Mouse (Mus musculus) intestine, embryonic 15.5 days (tissue): ENCODE measurements at regions not wholly inside any gene's neighbourhood (a gene's known extent, or its start where the extent isn't known, plus 50 kb on each side); places are given as distances from the start of the nearest gene placed in this dataset.
"Not testable (repeated sequence)": the region's sequence is repeated elsewhere in the genome, so short reads cannot be mapped to it uniquely, and the experiment has no call there.

Experiments
- ATAC-seq: fragments of 200-750 bp; cut with Nextera tagmentation; 2 replicates; pipeline ENCODE4 v1.8.0; 2017; ENCODE audit warnings: moderate TSS enrichment, moderate library complexity
- H3K27ac ChIP-seq: fragments of 300-500 bp; sonication (generic); 2 replicates; pipeline ENCODE4 v1.5.1; 2015; ENCODE audit warnings: mild to moderate bottlenecking, inconsistent platforms
- H3K27me3 ChIP-seq: fragments of 300-500 bp; sonication (generic); replicated peaks from 2 replicates; pipeline ENCODE4 v1.6.1; 2015; ENCODE audit warnings: inconsistent platforms
- H3K36me3 ChIP-seq: fragments of 300-500 bp; sonication (generic); 2 replicates; pipeline ENCODE4 v1.6.1; 2015; ENCODE audit warnings: inconsistent platforms
- H3K4me1 ChIP-seq: fragments of 300-500 bp; sonication (generic); replicated peaks from 2 replicates; pipeline ENCODE4 v1.6.1; 2015; ENCODE audit warnings: inconsistent platforms
- H3K4me2 ChIP-seq: fragments of 300-500 bp; sonication (generic); replicated peaks from 2 replicates; pipeline ENCODE4 v1.6.1; 2015; ENCODE audit warnings: mild to moderate bottlenecking, inconsistent platforms
- H3K4me3 ChIP-seq: fragments of 300-500 bp; sonication (generic); replicated peaks from 2 replicates; pipeline ENCODE4 v1.5.1; 2015; ENCODE audit warnings: inconsistent platforms
- H3K9ac ChIP-seq: fragments of 300-500 bp; sonication (generic); 2 replicates; pipeline ENCODE4 v1.6.1; 2015; ENCODE audit warnings: inconsistent platforms
- H3K9me3 ChIP-seq: fragments of 300-500 bp; sonication (generic); 2 replicates; pipeline ENCODE4 v1.6.1; 2016; ENCODE audit warnings: inconsistent platforms
- WGBS: fragments of 180-500 bp; shearing (Covaris S2); methylation state at CpG from one replicate; pipeline ENCODE4 v1.1.7; 2015; 5-methylcytosine and 5-hydroxymethylcytosine counted together

DNA sequence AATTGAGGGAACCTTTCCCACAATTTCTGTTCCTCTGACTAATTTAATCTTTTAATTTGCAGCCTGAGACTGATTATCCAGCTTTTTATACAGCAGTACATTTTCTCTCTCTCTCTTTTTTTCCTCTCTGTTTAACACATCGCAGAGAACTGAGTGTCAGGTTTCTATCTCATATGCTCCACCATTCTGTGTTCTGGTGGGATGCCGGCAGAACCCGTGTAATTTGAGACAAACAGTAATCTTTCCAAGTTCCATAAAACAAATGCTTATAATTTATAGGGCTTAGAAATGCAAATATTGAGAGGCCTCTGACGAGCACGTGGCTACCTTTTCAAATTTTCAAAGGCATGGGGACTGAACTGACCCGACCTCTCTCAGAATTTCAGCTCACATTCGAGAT is 59.1 kb downstream of the Zbtb18 start:
- H3K9ac ChIP-seq = no peak overlapping the region
- no peak for ATAC-seq
- no peaks in the 10 kb centered on the region for H3K9me3 ChIP-seq
- H3K4me2 ChIP-seq = no peak overlapping the region
- H3K4me1 ChIP-seq = no peaks in the 10 kb centered on the region
- H3K27ac ChIP-seq = no peak overlapping the region
- no peaks in the 10 kb centered on the region for H3K36me3 ChIP-seq
- H3K4me3 ChIP-seq = no peak overlapping the region
- WGBS = 41% methylated on average over 7 of the region's 7 CpGs
- no peaks in the 10 kb centered on the region for H3K27me3 ChIP-seq

GRCm38 (mm10) chr1:177503946-177504345 is 61.8 kb downstream of the Zbtb18 start:
- ATAC-seq = no peak
- no peaks in the 10 kb centered on the region for H3K27me3 ChIP-seq
- WGBS = 58% methylated on average over 1 of the region's 1 CpGs
- no peak overlapping the region for H3K4me2 ChIP-seq
- no peaks in the 10 kb centered on the region for H3K36me3 ChIP-seq
- no peak overlapping the region for H3K9ac ChIP-seq
- H3K27ac ChIP-seq = no peak overlapping the region
- no peaks in the 10 kb centered on the region for H3K9me3 ChIP-seq
- no peaks in the 10 kb centered on the region for H3K4me1 ChIP-seq
- no peak overlapping the region for H3K4me3 ChIP-seq

- no peaks in the 10 kb centered on the region for H3K27me3 ChIP-seq
- no peak overlapping the region for H3K4me2 ChIP-seq
- no peak for ATAC-seq
- H3K9ac ChIP-seq = no peak overlapping the region
- no peak overlapping the region for H3K4me3 ChIP-seq
- H3K4me1 ChIP-seq = no peaks in the 10 kb centered on the region
- H3K27ac ChIP-seq = no peak overlapping the region
- H3K9me3 ChIP-seq = no peaks in the 10 kb centered on the region
- no peaks in the 10 kb centered on the region for H3K36me3 ChIP-seq
- 94% methylated on average over 2 of the region's 2 CpGs for WGBS
Measured at GRCm38 (mm10) chr1:177504743-177505142, 62.6 kb downstream of the Zbtb18 start.

- not testable (repeated sequence) for H3K4me1 ChIP-seq, H3K4me3 ChIP-seq, H3K27ac ChIP-seq, H3K4me2 ChIP-seq, ATAC-seq, H3K27me3 ChIP-seq, H3K9ac ChIP-seq, H3K36me3 ChIP-seq, H3K9me3 ChIP-seq
- WGBS = 76% methylated on average over 4 of the region's 4 CpGs
Measured at GRCm38 (mm10) chr1:177507398-177507797, 65.2 kb downstream of the Zbtb18 start.

DNA sequence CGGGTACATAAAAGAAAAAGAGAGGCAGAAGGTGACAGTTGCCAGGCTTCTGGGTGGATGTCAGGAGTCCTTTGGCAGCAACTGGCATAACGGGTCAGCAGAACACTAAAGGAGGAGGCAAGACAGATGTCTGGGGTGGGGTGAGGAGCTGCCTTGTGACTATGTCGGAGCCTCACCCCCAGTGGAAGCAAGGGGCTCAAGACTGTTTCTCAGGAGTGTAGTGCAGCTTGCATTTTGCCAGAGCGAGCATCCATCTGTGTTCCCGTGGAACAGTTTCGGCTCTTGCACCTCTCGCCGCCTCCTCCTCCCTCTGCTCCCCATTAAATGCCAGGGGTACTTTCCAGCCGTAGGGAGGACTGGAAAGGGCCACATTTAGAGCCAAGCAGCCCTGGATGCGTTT is 67.6 kb downstream of the Zbtb18 start:
- ATAC-seq = no peak
- H3K4me3 ChIP-seq = no peak overlapping the region
- no peak overlapping the region for H3K9ac ChIP-seq
- no peaks in the 10 kb centered on the region for H3K9me3 ChIP-seq
- H3K27ac ChIP-seq = no peak overlapping the region
- WGBS = 75% methylated on average over 10 of the region's 10 CpGs
- no peaks in the 10 kb centered on the region for H3K4me1 ChIP-seq
- H3K27me3 ChIP-seq = no peaks in the 10 kb centered on the region
- H3K4me2 ChIP-seq = no peak overlapping the region
- no peaks in the 10 kb centered on the region for H3K36me3 ChIP-seq

- Histone ChIP-seq H3K4me3 (no peak overlapping the region), H3K27ac (no peak overlapping the region), H3K4me1 (no peaks in the 10 kb centered on the region), H3K9me3 (no peaks in the 10 kb centered on the region), H3K36me3 (no peaks in the 10 kb centered on the region), H3K27me3 (no peaks in the 10 kb centered on the region), H3K9ac (no peak overlapping the region), H3K4me2 (no peak overlapping the region)
- 88% methylated on average over 2 of the region's 2 CpGs for WGBS
- no peak for ATAC-seq
Measured at GRCm38 (mm10) chr1:177512116-177512515, 70.0 kb downstream of the Zbtb18 start.

GRCm38 (mm10) chr1:177517934-177518610 is 75.9 kb downstream of the Zbtb18 start:
- 40% methylated on average over 18 of the region's 18 CpGs for whole genome bisulfite sequencing
- no peaks in the 10 kb centered on the region for H3K36me3 ChIP-seq
- H3K4me3 ChIP-seq = no peak overlapping the region
- no peak overlapping the region for H3K27ac ChIP-seq
- H3K4me1 ChIP-seq = no peaks in the 10 kb centered on the region
- no peak for ATAC-seq
- no peaks in the 10 kb centered on the region for H3K9me3 ChIP-seq
- no peak overlapping the region for H3K9ac ChIP-seq
- no peak overlapping the region for H3K4me2 ChIP-seq
- no peaks in the 10 kb centered on the region for H3K27me3 ChIP-seq

DNA sequence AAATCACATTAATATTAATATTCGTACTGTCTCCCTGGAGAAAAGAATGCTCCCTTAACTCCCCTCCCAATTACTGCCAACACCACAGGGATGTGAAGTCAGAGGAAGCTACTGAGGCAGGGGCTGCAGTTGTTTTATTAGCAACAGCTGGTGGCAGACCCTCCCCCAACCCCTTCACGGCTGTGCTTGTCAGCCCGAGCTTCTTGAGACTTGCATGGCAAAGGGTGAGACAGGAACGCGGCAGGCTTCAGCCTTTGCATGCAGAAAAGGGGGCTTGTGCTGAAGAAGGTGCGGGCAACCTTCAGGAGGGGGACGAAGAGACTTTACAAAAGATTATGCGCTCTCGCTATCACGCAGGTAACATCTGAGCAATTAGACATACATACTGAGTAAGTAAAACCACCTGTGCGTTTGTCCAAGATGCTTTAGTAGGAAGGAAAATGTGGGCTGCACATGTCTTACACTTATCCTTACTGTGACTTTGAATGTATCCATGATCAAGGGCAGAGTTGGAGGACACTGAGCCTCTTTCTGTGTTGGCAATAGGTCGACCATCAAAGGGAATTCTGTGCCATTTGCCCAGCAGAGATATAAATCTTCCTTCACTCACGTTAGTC is 76.9 kb downstream of the Zbtb18 start:
- 37% methylated on average over 13 of the region's 13 CpGs for WGBS
- H3K9ac ChIP-seq = no peak overlapping the region

DNA sequence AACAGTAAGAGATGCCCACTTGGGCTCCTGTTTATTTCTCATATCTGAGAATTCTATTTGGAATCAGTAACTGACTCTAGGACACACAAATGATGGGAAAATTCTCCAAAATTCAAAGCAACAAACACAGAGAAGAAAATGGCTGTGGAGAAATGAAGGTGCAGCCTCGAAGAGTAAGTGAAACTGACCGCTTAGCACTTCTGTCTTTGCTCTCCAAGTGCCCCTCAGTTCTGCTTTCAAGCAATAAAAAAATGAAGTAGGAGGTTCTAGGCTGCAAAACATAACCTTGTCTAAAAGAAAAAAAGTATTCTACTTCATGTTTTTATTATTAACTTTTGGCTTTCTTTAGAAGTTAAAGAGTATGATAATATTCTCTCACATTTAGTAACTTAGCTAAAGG is 79.0 kb downstream of the Zbtb18 start:
- Histone ChIP-seq H3K4me2 (no peak overlapping the region), H3K9me3 (no peaks in the 10 kb centered on the region), H3K4me1 (no peaks in the 10 kb centered on the region), H3K27ac (no peak overlapping the region), H3K4me3 (no peak overlapping the region), H3K36me3 (no peaks in the 10 kb centered on the region), H3K27me3 (no peaks in the 10 kb centered on the region), H3K9ac (no peak overlapping the region)
- 86% methylated on average over 2 of the region's 2 CpGs for WGBS
- no peak for ATAC-seq

More for the DNA sequence above, 76.9 kb downstream of the Zbtb18 start:
- H3K4me3 ChIP-seq = no peak overlapping the region
- H3K27me3 ChIP-seq = no peaks in the 10 kb centered on the region
- no peak overlapping the region for H3K4me2 ChIP-seq
- H3K9me3 ChIP-seq = no peaks in the 10 kb centered on the region
- no peak overlapping the region for H3K27ac ChIP-seq
- no peaks in the 10 kb centered on the region for H3K36me3 ChIP-seq
- no peak for ATAC-seq
- H3K4me1 ChIP-seq = no peaks in the 10 kb centered on the region

- Histone ChIP-seq H3K27ac (no peak overlapping the region), H3K9me3 (no peaks in the 10 kb centered on the region), H3K4me2 (no peak overlapping the region), H3K4me1 (no peaks in the 10 kb centered on the region), H3K36me3 (no peaks in the 10 kb centered on the region), H3K27me3 (no peaks in the 10 kb centered on the region), H3K4me3 (no peak overlapping the region), H3K9ac (no peak overlapping the region)
- ATAC-seq = no peak
- 85% methylated on average over 6 of the region's 6 CpGs for WGBS
Measured at GRCm38 (mm10) chr1:177525141-177525540, 83.0 kb downstream of the Zbtb18 start.

GRCm38 (mm10) chr1:177531791-177532190 is 89.6 kb downstream of the Zbtb18 start:
- Histone ChIP-seq H3K36me3 (no peaks in the 10 kb centered on the region), H3K4me1 (no peaks in the 10 kb centered on the region), H3K4me3 (no peak overlapping the region), H3K9ac (no peak overlapping the region), H3K27ac (no peak overlapping the region), H3K27me3 (no peaks in the 10 kb centered on the region), H3K9me3 (no peaks in the 10 kb centered on the region), H3K4me2 (no peak overlapping the region)
- WGBS = 43% methylated on average over 2 of the region's 2 CpGs
- ATAC-seq = no peak

- 80% methylated on average over 2 of the region's 2 CpGs for WGBS
- H3K27me3 ChIP-seq = no peaks in the 10 kb centered on the region
- H3K4me1 ChIP-seq = no peaks in the 10 kb centered on the region
- H3K9ac ChIP-seq = no peak overlapping the region
- H3K27ac ChIP-seq = no peak overlapping the region
- ATAC-seq = no peak
- H3K36me3 ChIP-seq = no peaks in the 10 kb centered on the region
- no peaks in the 10 kb centered on the region for H3K9me3 ChIP-seq
- H3K4me2 ChIP-seq = no peak overlapping the region
- no peak overlapping the region for H3K4me3 ChIP-seq
Measured at GRCm38 (mm10) chr1:177532656-177533055, 90.5 kb downstream of the Zbtb18 start.

- Histone ChIP-seq H3K9ac (no peak overlapping the region), H3K27ac (no peak overlapping the region), H3K27me3 (no peaks in the 10 kb centered on the region), H3K4me2 (no peak overlapping the region), H3K4me3 (no peak overlapping the region), H3K4me1 (no peaks in the 10 kb centered on the region), H3K9me3 (no peaks in the 10 kb centered on the region), H3K36me3 (no peaks in the 10 kb centered on the region)
- WGBS = 71% methylated on average over 2 of the region's 2 CpGs
- ATAC-seq = no peak
Measured at GRCm38 (mm10) chr1:177533332-177533731, 91.2 kb downstream of the Zbtb18 start.
